Mouse (Mus musculus): ENCODE results near the gene Fam187b. TPM values are rescaled to one million over a fixed set of nuclear protein-coding genes. Genes with fewer than 3 reads are reported as not detected.

Fam187b gene
- polyA plus RNA-seq, 1 experiment: 1.00 TPM

DNA sequence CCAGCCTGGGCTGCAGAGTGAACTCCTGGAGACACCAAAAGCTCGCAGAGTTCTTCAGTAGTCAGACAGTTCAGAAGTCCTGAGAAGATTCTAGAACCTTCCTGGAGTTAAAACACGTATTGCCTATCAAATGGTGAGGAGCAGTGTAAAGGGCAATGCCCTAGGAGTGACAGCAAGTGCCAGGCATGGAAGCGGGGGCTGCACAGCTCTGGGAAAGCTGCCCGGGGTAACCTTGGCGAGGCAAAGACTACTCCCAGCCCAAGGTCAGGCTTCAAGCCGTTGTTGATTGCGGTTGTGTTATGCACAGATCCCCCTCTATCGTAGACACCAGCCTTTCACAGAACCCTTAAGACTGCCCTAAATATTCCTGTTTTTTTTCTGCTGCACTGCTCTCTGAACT lies 5.0 kb upstream of the Fam187b start:
- WGBS: 96% methylated on average over 8 of the region's 8 CpGs
- H3K27ac ChIP-seq (ENCODE audit: control insufficient read depth, insufficient read depth, low read length): no peak overlapping the region
- DNase-seq: no peak
- H3K36me3 ChIP-seq (ENCODE audit: control insufficient read depth, insufficient read depth, low read length): no peaks in the 10 kb centered on the region
- no peak for TF ChIP-seq CTCF (IDR thresholded peaks at IDR 0.05; ENCODE audit: borderline replicate concordance, control insufficient read depth, extremely low read depth, insufficient read depth, low read length, poor library complexity)
- no peak for TF ChIP-seq POLR2A (IDR thresholded peaks at IDR 0.05; ENCODE audit: control insufficient read depth, extremely low read depth, insufficient read depth, low read length, poor library complexity)
- no peaks in the 10 kb centered on the region; the same call in 1 of the 2 replicates for H3K27me3 ChIP-seq (ENCODE audit: control insufficient read depth, insufficient read depth, low read length)
- H3K4me3 ChIP-seq (ENCODE audit: control insufficient read depth, insufficient read depth, low read length): no peak overlapping the region
- peaks cover 31% of the 10 kb centered on the region for H3K4me1 ChIP-seq (replicated peaks; ENCODE audit: control insufficient read depth, insufficient read depth, low read length)

DNA sequence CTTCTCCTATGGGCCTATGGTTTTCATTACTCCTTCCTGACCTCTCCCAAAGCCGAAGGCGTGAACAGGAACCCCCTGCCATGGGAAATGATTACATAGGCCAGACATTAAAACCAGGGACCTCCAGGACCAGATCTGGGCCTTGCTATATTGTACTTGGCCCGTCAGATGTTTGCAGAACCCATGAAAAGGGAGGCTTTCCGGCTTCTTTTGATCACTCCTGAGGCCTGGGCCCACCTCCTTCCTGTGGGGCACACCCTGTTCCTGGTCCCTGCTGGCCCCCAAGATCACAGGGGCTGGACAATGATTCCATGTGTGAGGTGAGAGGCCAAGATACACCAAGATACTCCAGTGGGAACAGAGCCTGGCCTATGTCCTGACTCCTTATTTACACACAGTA lies 4.4 kb upstream of the Fam187b start:
- TF ChIP-seq CTCF (IDR thresholded peaks at IDR 0.05; ENCODE audit: borderline replicate concordance, control insufficient read depth, extremely low read depth, insufficient read depth, low read length, poor library complexity): no peak
- TF ChIP-seq POLR2A (IDR thresholded peaks at IDR 0.05; ENCODE audit: control insufficient read depth, extremely low read depth, insufficient read depth, low read length, poor library complexity): no peak
- Histone ChIP-seq H3K36me3 (ENCODE audit: control insufficient read depth, insufficient read depth, low read length) (no peaks in the 10 kb centered on the region), H3K27ac (ENCODE audit: control insufficient read depth, insufficient read depth, low read length) (no peak overlapping the region), H3K27me3 (ENCODE audit: control insufficient read depth, insufficient read depth, low read length) (no peaks in the 10 kb centered on the region; the same call in 1 of the 2 replicates), H3K4me3 (ENCODE audit: control insufficient read depth, insufficient read depth, low read length) (no peak overlapping the region), H3K4me1 (replicated peaks; ENCODE audit: control insufficient read depth, insufficient read depth, low read length) (peaks cover 32% of the 10 kb centered on the region)
- no peak for DNase-seq
- 97% methylated on average over 4 of the region's 4 CpGs for WGBS

GRCm38 (mm10) chr7:30971901-30972300 lies 1.7 kb upstream of the Fam187b start:
- H3K4me3 ChIP-seq (ENCODE audit: control insufficient read depth, insufficient read depth, low read length): no peak overlapping the region

GRCm38 (mm10) chr7:30972426-30973250 lies 952 bp upstream of the Fam187b start:
- H3K4me1 ChIP-seq (replicated peaks; ENCODE audit: control insufficient read depth, insufficient read depth, low read length): peaks cover 11% of the 10 kb centered on the region
- no peak overlapping the region for H3K27ac ChIP-seq (ENCODE audit: control insufficient read depth, insufficient read depth, low read length)
- peak overlapping the region; percentile 30 for H3K4me3 ChIP-seq (ENCODE audit: control insufficient read depth, insufficient read depth, low read length)
- DNase-seq: no peak
- WGBS: 40% methylated on average over 41 of the region's 41 CpGs
- H3K27me3 ChIP-seq (ENCODE audit: control insufficient read depth, insufficient read depth, low read length): no peaks in the 10 kb centered on the region; the same call in 1 of the 2 replicates
- no peaks in the 10 kb centered on the region for H3K36me3 ChIP-seq (ENCODE audit: control insufficient read depth, insufficient read depth, low read length)
- TF ChIP-seq POLR2A (IDR thresholded peaks at IDR 0.05; ENCODE audit: control insufficient read depth, extremely low read depth, insufficient read depth, low read length, poor library complexity): no peak
- no peak for TF ChIP-seq CTCF (IDR thresholded peaks at IDR 0.05; ENCODE audit: borderline replicate concordance, control insufficient read depth, extremely low read depth, insufficient read depth, low read length, poor library complexity)

More at GRCm38 (mm10) chr7:30971901-30972300, 1.7 kb upstream of the Fam187b start:
- H3K27me3 ChIP-seq (ENCODE audit: control insufficient read depth, insufficient read depth, low read length): no peaks in the 10 kb centered on the region; the same call in 1 of the 2 replicates
- no peaks in the 10 kb centered on the region for H3K36me3 ChIP-seq (ENCODE audit: control insufficient read depth, insufficient read depth, low read length)
- 96% methylated on average over 15 of the region's 15 CpGs for WGBS
- DNase-seq: no peak
- H3K4me1 ChIP-seq (replicated peaks; ENCODE audit: control insufficient read depth, insufficient read depth, low read length): peaks cover 18% of the 10 kb centered on the region
- H3K27ac ChIP-seq (ENCODE audit: control insufficient read depth, insufficient read depth, low read length): no peak overlapping the region
- TF ChIP-seq CTCF (IDR thresholded peaks at IDR 0.05; ENCODE audit: borderline replicate concordance, control insufficient read depth, extremely low read depth, insufficient read depth, low read length, poor library complexity) (no peak), POLR2A (IDR thresholded peaks at IDR 0.05; ENCODE audit: control insufficient read depth, extremely low read depth, insufficient read depth, low read length, poor library complexity) (no peak)

- WGBS: 5% methylated on average over 19 of the region's 19 CpGs
- peak within 1 kb of the TSS; percentile 45 for H3K4me3 ChIP-seq (ENCODE audit: control insufficient read depth, insufficient read depth, low read length)
- no peaks in the 10 kb centered on the region; the same call in 1 of the 2 replicates for H3K27me3 ChIP-seq (ENCODE audit: control insufficient read depth, insufficient read depth, low read length)
- TF ChIP-seq POLR2A (IDR thresholded peaks at IDR 0.05; ENCODE audit: control insufficient read depth, extremely low read depth, insufficient read depth, low read length, poor library complexity) (no peak), CTCF (IDR thresholded peaks at IDR 0.05; ENCODE audit: borderline replicate concordance, control insufficient read depth, extremely low read depth, insufficient read depth, low read length, poor library complexity) (no peak)
- no peaks in the 10 kb centered on the region for H3K36me3 ChIP-seq (ENCODE audit: control insufficient read depth, insufficient read depth, low read length)
- H3K4me1 ChIP-seq (replicated peaks; ENCODE audit: control insufficient read depth, insufficient read depth, low read length): peaks cover 9% of the 10 kb centered on the region
- H3K27ac ChIP-seq (ENCODE audit: control insufficient read depth, insufficient read depth, low read length): no peak within 1 kb of the TSS
- no peak for DNase-seq
Observed at GRCm38 (mm10) chr7:30973251-30973500, 414 bp upstream of the Fam187b start, which contains the start of gene Lsr. Lsr (minus strand) TSS chr7:30973464.

DNA sequence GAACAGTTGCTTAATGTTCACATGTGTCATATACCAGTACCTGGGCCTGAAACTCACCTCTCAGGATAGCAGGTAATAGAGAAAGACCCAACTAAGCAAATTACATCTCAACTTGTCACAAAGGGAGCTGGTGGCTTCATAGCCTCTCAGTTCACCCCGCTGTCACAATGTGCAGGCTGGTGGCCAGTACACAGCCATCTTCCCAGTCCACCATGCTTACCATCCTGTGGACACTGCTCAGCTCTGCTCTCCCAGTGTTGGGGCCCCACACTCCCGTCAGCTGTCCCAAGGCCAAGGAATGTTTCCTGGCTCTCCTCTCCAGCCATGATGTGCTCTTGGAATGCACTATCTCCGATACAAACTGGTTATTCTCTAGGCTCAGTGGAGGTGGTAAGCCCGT lies 8.1 kb downstream of the Fam187b start:
- Histone ChIP-seq H3K27me3 (ENCODE audit: control insufficient read depth, insufficient read depth, low read length) (no peaks in the 10 kb centered on the region), H3K36me3 (ENCODE audit: control insufficient read depth, insufficient read depth, low read length) (no peaks in the 10 kb centered on the region), H3K4me1 (replicated peaks; ENCODE audit: control insufficient read depth, insufficient read depth, low read length) (no peaks in the 10 kb centered on the region), H3K4me3 (ENCODE audit: control insufficient read depth, insufficient read depth, low read length) (no peak overlapping the region), H3K27ac (ENCODE audit: control insufficient read depth, insufficient read depth, low read length) (no peak overlapping the region)
- no peak for DNase-seq
- WGBS: 95% methylated on average over 4 of the region's 4 CpGs
- TF ChIP-seq POLR2A (IDR thresholded peaks at IDR 0.05; ENCODE audit: control insufficient read depth, extremely low read depth, insufficient read depth, low read length, poor library complexity): no peak
